Mouse (Mus musculus): ENCODE data around the gene Rnf212b.

Rnf212b gene

DNA sequence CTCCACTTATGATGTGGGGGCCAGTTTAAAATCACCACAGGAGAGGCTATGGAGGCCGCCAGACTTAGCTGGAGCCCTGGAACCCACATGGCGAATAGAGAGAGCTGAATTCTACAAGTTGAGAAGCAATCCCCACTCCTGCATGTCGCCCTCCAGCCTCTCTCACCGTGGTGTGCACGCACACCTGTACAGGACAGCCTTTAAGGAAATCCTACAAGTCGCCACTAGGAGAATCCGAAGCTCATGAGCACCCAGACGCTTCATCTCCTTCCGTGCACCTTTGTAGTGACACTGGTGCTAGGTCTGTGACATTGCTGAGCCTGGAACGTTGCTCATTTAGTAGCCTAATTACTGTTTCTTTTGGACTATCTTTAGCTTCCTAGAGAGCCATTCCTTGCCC is 14.3 kb upstream of the Rnf212b start:
- no peak for DNase-seq

DNA sequence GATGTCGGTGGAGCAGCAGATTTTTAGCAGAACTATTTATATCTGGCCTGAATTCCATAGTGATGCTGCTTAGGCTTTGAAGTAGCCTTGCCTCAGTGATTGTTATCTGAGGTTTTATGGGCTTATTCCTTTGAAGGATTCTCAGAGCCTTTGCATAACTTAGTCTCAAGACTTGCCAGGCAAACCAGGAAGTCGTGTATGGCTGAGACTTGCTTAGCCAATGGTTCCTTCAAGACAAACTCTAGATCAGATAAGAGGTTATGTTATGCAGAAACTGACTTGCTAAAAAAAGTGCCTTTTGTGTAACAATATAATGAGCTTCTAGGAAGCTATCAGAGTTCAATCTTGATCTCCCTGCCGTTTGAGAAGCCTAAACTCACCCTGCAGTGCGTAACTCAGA is 11.5 kb upstream of the Rnf212b start:
- DNase-seq = no peak

DNA sequence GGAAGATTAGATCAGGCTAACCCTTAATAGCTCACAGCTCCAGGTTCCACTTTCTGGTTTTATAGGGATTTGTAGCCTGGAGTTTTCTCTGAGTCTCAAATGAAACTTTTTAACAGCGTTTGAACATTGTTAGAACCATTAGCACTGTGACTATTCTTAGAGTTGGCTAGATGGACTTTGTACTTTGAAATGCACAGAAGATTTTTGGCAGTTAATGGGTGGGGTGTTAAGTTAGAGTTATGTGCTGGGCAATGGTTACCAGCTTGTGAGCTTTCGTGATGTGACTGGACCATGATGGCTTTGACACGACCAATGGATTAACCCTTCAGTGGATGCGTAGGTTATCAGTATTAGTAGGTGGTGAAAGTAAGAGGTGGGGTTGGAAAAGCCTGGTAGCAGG is 7.8 kb upstream of the Rnf212b start:
- no peak for DNase-seq

DNA sequence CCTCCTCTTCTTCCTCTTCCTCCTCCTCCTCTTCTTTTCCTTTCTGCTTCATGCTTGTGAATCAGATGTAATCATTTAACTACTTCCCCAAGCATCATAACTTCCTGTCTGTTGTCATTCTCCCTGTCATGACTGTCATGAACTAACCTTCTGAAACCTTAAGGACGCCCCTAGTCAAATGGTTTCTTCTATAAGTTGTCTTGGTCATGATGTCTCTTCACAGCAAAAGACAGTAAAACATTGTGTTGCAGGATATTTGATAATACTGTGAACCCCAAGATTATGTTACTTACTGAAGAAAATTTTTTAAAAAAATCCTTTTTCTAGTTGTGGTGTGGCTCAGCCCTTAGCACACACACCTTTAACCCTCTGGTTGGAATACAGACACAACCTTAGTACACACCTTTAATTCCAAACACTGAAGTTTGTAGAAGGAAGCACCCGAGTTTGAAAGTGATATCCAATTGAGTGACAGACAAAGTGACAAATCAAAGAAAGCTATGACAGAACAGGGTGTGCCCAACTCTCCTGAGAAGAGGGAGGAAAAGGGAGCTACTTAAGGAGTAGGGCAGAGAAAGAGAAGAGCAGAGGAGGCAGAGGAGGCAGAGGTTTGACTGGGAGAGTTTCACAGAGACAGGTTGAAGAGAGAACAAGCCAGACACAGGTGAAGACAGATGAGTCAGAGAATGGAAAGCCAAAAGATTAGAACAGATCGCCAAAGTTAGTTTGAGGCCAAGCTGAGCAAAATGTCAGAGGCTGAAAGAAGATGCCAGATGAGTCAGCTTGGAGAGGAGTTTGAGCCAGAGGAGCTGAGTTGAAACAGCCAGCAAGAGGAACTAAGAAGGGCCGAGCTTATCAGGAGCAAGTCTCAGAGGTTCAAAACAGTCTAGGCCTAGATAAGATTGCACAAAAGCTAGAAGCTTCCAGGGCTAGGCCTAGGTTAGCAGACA is 4.9 kb upstream of the Rnf212b start:
- no peak for DNase-seq

DNA sequence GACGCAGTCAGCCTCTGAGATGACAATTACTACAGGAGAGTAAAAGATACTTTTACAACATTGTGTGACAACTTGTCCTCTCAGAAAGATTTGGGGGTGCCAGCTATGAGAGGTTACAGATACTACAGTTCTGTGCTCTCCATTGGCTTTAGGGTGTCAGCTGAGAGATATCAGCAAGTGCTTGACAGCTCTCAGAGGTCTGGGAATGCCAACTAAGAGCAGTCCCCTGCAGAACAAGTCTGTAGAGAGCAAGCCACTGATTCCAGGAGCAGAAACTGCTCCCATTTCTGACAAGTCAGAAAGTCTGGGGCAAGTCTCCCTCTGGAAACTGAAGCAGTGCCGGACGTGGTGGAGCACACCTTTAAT is 4.3 kb upstream of the Rnf212b start:
- no peak for DNase-seq

DNA sequence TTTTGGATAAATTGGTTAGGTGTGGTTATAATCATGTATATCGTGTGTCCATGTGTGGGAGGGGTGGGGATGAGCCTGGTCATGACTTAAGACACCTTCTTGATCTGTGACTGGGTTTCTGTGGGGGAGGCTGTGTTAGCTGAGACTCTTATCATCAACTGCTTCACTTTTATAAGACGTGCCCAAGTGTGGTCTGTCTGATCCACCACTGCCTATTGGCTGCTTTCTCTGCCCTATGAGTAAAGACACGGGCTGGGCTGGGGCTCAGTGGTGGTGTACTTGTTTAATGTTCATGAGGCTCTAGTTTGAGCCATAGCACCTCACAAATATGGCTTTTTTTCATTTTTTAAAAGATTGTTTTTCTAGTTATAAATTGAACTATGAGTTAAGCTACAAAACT is 1.8 kb downstream of the Rnf212b start:
- no peak for DNase-seq

DNA sequence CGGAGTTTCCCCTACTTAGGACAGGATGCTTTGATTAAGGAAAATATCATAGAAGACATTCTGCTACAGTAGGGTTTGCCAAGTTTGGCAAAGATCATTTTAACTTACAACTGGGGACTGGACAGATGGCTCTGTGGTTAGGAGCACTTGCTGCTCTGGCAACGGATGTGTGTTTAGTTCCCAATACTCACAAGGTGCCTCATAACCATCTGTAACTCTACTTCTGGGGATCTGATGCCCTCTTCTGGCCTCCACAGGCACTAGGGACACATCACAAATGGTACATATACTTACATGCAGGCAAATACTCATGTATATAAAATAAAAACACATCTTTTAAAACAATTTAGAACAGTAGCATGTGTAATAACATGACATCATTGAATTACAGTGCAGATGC is 3.9 kb downstream of the Rnf212b start:
- peak; percentile 25 for DNase-seq

DNA sequence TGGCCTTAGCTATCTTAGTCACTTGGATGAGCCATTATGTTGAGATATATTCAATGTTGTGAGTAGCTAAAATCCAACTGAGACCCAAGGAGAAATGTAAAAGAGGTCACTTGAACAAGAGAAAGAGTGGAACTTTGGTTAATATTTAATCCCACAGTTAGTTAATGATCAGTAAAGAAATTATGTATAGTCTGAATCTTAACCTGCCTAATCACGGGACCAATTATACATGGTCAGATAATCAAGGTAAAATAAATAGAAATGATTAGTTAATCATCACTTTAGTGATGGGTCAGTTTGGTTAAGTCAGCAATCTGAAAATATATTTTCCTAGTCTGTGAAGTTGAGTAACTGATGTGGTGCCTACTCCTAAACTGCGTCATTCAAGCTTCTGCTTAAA is 8.4 kb downstream of the Rnf212b start:
- DNase-seq = no peak

DNA sequence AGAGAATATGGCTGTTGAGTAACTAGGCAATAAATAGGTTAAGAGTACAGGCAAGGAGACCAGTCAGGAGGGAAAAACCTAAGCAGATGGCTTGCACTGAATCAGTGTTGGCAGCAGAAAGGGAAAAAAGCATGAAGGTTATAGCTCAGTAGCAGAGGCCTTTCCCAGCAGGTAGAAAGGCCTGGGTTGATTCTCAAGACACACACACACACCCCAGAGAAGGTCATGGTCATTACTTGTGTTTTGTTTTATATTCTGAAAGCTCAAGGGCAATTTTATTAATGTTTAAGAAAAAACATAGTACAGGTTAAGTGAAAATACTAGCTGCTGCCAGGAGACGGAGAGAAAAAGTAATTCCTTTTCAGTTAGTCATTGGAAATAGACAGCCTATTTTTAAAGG is 9.8 kb downstream of the Rnf212b start:
- no peak for DNase-seq

DNA sequence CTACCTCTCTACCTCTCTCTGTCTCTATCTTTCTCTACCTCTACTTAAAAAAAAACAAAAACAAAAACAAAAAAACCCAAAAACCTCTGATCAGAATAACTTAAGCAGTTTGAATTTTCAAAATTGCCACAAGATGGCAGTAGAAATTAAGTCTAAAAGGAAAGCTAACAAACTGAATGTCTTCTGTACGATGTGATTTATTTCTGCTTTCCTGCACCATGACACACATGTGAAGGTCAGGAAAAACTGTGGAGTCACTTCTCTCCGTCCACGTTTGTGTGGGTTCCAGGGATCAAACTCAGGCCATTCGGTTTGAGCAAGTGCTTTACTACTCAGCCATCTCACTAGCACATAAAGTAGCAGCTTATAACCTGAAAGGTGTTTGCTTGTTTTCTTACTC is 29.5 kb downstream of the Rnf212b start:
- DNase-seq = no peak

DNA sequence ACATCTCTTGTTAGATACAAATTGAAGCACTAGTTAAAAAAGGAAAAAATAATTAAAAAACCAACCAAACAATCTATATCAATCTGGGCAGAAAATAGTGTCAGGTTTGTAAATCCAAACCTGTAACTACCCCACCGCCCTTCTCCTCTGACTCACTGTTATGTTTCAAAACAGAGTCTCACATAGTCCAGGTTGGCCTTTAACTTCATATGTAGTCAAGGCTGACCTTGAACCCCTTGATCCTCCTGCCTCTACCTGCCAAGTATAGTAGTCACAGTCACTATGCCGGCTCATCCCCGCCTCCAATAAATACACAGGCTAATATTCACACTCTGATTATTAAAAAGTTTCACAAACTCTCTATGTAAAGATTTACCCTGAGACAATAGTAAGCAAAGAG is 41.8 kb downstream of the Rnf212b start:
- DNase-seq = no peak

DNA sequence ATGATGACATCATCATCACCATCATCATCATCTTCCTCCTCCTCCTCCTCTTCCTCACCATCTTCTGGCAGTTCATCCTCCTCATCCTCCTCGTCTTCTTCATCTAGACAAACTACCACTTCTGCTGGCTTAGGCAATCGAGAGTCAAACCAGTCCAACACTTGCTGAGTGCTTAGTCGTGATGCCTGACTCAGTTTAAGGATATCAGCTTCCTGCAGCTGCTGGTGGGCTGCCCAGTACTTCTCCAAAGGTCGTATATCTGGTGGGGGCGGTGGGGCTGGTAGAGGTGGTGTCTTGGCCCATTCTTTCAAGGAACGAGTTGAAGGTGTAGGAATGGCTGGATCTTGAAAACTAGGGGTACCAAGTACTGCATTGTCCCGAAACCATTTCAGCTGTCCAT is 42.8 kb downstream of the Rnf212b start:
- DNase-seq = no peak

DNA sequence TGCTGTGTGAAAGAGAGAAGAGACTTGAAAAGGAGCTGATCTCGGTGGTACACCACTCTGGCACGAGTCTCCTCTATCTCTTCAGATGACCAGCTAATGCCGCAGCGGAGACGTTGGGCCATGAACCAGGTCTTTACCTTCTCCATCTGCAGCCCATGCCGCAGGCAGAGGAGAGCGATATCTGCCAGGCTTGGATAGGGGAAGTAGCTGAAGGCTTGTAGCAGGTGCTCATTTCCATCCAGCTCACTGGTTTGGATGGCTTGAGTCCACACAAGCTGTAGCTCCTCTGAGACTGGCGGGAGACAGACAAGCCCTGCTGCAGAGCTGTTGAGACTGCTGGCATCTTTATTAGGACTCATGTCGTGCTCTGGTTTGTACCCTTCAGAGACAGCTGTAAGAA is 44.0 kb downstream of the Rnf212b start:
- no peak for DNase-seq

DNA sequence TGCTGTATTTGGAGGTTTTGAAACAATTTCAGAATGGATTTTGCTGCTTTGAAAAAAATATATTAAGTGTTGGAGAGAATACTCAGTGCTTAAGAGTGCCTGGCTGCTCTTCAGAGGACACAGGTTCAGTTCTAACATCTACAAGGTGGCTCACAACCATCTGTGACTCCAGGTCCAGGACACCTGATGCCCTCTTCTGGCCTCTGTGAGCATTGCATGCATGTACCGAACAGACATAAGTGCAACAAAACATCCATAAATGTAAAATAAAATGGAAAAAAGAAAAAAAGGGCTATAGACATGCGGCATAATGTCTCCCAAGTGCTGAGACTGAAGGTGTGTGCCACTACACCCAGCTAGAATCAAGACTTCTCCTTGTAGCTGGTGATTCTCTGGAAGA is 46.6 kb downstream of the Rnf212b start:
- peak; percentile 70 for DNase-seq

DNA sequence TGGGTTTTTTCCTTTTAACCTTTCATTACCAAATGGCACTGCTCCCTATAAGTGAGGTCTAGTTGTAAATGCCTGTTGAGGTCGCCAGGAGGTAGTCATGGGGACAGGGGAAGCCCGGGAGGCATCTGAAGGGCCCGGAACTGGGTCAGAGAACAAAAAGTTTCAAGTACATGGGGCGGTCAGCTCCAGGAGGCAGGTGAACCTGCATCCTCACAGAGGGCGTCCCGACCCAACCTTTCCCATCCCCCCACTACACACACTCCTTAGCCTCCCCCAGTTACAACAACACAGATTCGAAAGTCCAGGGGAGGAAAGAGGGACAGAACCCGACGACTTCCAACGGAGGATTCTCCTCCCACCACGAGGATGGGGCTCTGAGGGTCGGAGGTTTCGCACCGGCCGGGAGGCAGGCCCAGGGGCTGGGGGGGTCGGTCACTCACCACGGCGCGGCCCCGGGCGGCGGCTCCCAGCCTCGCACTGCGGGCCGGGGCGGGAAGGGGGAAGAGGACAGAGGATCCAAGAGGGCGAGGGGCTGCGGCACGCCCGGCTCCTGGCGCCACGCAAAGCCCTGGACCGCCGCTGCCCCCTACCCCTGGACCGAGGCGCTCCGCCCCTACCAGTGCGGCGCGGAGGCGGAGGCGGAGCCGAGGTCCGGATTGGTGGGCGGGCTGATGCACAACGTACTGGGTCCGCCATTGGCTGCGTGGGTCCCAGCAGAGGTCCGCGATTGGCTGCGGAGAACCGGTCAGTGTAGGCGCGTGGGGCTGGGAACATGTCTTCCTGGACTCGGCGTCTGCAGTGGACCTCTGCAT is 49.8 kb downstream of the Rnf212b start:
- peak; percentile 87 for DNase-seq

DNA sequence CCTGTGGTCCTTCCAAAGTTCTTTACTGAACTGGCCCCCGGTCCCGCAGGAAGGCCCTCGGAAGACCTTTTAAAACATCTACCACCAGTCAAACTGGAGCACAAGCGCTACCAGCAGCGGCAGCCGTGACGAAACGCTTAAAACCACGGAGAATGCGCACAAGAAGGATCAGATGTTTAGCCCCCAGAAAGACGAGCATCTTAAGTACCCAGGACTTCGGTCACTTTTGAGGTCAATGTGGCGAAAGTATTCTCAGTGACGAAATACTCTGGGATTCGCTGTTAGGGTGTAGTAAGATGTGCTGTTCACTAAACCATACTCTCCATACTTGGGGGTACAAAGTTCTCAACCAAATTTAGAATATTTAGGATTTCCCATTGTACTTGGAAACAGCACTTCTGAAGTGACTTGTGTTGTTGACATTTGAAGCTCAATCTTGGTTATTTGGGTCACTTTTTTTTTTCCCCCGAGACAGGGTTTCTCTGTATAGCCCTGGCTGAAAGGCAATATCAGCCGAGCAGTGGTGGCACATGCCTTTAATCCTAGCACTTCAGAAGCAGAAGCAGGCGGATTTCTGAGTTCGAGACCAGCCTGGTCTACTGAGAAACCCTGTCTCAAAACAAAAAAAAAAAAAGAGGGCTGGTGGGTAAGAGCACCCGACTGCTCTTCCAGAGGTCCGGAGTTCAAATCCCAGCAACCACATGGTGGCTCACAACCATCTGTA is 50.5 kb downstream of the Rnf212b start:
- DNase-seq = no peak

DNA sequence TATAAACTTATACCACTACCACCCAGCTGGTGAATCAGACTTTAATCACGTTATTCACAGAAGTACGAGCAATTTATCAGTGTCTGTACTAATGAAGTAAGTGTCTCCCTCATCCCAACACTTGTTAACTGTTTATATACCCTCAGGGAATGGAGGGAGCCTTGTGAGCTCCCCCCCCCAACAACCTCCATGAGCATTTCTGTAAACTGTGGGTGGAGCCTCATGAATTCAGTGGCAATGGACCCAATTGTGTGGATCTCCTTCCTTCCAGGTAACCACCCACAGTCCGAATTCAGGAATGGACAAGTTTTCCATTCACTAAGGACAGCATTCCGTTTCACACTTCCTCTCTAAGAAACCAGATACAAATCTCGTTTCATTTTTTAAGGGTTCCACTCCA is 51.7 kb downstream of the Rnf212b start:
- DNase-seq = no peak

DNA sequence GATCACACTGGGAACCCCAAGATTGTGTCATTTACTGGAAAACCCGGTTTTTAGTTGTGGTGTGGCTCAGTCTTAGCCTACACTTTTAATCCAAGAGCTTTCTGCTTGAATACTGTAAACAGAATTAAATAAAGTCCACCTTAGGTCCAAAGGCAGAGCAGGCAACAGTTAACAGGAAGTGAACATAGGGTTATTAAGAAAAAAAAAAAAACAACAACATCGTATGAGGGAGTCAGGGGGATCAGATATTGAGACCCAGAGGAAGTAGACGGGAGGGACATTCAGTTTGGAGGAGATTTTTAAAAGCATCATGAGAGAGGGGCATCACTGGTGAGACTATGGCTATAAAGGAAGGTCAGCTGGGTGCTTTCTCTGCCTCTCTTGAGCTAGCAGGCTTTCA is 52.3 kb downstream of the Rnf212b start:
- DNase-seq = no peak

DNA sequence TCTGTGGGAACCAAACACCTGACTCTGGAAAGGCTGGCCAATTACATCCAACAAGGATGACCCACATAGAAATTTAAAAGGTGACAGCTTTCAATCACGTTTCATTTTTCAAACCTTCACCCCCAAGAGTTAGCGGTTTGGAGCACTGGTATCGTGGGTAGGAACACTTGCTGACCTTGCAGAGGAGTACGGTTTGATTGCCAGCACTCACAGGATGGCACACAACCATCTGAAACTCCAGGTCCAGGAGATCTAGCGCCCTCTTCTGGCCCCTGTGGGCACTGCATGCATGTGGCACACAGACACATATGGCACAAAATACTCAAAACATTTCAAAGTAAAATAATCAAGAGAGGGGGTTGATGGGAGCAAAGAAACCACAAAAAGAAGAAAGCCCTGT is 53.0 kb downstream of the Rnf212b start:
- DNase-seq = peak; percentile 37

DNA sequence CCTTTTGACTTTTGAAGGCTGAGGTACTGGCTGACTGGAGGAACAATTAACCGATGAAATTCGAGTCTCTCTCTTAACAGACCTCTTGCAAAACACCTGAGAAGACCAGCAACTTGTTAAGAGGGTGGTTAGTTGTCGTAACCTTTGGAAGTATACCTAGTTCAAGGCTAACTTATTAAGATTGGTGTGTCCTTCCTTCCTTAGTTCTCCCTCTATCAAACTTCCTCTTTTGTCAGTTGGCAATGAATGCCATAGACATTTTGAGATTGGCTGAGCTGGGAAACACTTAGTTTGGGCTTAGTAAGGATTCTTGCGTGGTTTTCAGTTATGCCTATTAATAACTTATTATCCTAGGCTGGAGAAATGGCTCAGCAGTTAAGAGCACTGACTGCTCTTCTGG is 54.1 kb downstream of the Rnf212b start:
- no peak for DNase-seq

DNA sequence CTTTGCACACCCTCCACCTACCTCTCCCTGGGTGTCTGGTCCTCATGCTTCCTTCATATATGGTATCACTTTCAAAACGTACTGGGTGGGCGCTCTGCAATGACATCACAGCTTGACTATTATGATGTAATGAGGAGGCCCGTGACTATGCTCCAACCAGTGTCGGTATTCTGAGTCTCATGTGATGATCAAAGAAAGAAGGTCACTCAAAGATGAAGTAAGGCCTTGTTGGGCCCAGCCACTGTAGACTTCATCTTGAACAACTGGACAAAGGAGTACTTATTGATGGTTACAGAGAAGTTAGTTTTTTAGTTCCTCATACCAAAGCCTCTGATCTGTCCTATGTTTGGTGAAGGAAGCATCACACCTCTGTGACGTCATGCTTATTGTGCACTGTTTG is 56.9 kb downstream of the Rnf212b start, which contains the start of gene Homez:
TSS of gene Homez (minus strand) at position 101 of the 400 bp plus-strand sequence.
- DNase-seq = no peak

DNA sequence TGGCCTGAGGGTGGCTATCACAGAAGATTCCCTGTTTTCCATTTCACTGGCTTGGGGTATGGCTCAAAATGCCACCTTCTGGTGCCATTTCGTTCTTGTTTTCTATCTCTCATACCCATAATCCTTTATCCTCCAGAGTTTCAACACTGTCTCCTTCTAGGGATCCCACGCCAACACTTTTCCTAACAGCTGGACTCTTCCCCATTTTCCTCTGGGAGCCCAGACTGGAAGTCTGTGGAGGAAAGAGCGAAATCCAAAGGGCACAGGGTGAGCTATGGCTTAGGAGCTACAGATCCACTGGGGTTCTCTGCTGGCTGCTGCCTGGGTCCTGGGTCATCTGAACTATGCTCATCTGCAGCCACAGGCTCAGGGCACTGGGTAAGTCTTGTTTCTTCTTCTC is 60.2 kb downstream of the Rnf212b start:
- no peak for DNase-seq

DNA sequence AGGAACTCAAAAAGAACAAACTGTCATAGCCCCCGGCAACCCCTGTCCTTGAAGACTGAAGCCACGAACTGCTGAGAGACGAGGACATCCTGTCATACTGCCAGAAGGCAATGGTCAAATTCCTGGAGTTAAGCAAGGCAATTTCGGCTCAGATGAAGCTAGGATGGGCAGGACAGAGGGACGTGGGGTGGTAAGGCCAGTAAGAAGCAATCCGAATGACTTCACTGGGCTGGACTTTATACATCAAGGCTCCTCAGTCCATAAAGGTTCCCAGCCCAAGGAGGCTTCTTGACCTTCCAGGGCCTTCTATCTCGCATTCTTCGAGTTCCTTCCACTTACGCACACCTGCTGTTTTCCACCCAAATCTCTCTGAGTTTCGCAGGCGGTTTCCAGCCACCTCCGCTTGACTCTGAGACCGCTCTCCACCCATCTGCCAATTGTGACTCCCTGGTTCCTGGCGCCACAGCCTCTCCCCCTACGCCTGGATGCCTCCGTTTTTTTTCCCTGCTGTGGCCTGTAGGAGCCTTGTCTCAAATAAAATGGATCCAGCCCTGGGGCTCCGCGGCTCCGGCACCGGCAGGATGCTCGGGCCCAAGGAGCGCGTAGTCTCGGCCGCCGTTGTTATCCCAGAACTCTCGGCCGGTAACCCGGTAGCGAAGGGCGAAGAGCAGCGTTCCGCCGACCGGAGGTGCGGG is 62.0 kb downstream of the Rnf212b start:
- no peak for DNase-seq
